Mouse (Mus musculus) E14TG2a.4 (cell line): ENCODE results near the gene Pilrb2.

Source experiments
- CTCF ChIP-seq: conservative IDR thresholded peaks from 2 replicates; pipeline ENCODE4 v1.5.1; 2014; ENCODE audit warnings: low read length
- NANOG ChIP-seq: IDR thresholded peaks from 2 replicates; pipeline ENCODE4 v1.6.1; 2014; ENCODE audit warnings: borderline replicate concordance, low read length, mixed read lengths
- POU5F1 ChIP-seq: IDR thresholded peaks from 2 replicates; pipeline ENCODE4 v1.6.1; 2014; ENCODE audit warnings: low read length, borderline replicate concordance

GRCm38 (mm10) chr5:137915550-137915949 lies 43.9 kb upstream of the Pilrb2 start:
- TF ChIP-seq CTCF (no peak), POU5F1 (no peak), NANOG (no peak)
